Mouse (Mus musculus) ovary, postnatal 14 days (tissue): ENCODE data around the gene Tmem178.
"Not testable (repeated sequence)": the region's sequence is repeated elsewhere in the genome, so short reads cannot be mapped to it uniquely, and the experiment has no call there.

ENCODE experiments used
- DNase-seq: peaks from one replicate; pipeline ENCODE4 v3.0.0; 2022; ENCODE audit warnings: low spot score

Gene Tmem178

DNA sequence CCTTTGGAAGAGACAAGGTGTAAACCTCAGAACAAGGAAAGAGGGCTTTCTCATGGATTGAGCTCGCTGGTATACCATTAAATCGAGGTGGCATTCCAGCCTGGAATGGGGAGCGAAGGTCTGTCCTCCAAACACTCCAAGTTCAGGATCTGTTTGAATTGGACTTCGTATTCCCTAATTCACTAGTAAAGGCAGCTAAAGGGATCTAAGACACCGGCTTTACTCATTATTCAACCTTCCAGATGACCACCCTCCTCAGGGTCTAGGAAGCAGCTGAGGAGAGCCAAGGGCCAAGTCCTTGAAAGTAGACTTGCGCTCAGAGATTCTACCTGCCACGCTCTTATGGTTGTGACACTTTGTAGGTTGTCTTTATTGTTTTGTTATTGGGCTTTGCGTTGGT is 1.1 kb downstream of the Tmem178 start:
- DNase-seq, result not testable (repeated sequence)

DNA sequence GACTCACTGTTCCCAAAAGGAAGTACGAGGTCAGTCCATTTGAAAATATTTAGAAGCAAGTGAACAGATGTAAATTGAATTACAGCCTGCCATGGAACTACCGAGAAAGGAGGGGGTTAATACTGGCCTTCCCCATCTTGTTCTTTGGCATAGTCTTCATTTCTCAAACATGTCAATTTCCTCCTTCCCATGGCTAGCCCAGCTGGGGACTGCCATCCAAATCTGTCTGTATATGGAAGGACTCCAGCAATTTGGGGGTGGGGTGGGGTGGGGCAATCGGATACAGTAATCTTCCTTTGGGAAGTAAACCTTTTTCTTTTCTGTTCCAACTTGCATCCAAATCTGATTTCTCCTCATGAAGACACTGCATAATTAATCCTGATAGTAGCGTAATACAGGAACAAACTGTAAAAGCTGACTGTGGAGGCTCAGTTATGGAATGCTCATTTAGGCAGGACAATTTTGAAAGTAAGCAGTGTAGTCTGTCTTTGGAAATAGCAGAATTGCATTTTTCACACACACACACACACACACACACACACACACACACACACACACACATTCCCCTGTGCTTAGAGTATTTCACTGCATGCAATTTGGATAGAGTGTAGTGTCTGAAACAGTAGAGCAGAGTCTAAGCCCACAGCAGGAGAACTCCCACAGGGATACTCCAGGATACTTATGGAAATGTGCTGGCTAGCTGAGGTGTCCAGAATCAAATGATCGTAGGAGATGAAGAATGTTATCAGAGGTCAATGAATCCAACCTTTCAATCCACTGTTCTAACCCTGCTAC is 1.9 kb downstream of the Tmem178 start:
- DNase-seq, result no peak

DNA sequence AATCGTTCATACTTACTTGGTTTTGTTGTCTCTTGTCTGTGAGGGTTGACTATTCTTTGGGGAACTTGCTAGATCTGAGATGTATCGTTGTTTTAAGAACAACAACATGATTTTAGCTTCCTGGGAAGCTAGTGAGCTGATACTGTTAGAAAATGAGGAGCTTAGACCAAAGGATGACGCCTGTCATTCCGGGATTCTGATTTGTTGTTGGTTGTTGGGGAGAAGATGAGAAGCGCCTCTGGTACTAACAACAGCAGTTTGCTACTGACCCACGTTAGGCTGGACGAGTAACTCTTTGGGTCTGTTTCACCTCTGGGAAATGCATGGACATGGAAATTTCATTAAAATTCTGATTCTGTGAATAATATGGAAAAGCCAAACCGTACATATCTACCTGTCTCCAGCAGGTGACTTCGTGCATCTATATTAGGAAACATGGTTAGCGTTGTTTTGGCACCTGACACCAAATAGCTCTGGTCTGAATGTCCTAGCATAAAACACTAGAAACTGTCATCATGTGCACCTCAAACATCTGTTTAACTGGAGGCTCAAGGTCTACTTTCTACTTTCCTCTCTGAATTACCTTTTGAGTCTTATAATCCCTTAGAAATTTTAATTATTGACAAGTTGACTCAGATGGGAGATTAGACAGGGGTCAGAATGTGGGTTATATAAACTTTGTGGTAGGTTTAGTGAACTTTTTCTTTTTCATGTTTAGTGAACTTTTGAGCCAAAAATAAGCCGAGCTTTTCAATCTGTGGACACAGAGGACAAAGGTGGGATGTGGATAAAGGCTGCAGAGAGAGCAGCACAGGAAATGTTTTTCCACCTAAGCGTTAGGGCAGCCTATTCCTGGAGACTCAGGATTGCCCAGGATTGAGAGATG is 2.9 kb downstream of the Tmem178 start:
- DNase-seq, result no peak

DNA sequence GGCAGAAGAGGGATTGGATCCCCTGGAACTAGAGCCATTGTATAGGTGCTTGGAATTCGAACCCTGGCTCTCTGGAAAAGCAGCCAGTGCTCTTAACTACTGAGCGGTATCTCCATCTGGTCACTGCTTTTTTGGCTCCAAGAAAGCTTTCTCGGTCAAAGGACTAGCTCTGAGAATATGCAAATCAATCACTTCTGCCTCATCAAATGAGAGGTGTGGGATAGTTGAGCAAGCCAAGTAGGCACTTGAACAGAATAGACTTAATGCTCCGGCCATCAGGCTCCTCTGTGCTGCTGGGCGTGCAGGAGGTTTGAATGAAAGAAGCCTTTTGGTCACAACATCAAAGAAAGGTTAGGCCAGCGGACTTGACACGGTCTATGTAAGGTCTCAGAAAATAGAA is 5.0 kb downstream of the Tmem178 start:
- no peak for DNase-seq

DNA sequence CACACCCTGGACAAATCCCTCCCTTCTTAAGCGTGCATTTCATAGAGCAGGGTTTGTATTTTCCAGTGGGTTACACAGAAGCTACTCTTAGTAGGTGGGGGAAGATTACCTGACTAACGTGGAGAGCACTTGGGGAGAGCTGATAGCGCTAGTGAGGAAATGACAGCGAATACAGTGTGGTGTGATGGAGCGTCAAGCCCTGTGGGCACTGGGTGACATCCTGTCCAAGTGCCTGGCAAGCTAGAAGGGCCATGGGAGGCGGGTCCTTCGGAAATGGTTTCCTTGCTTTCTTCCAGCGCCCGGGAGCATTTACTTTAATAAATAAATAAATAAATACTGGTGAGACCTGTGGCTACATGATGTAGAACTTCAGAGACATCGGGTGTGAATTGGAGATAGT is 5.5 kb downstream of the Tmem178 start:
- no peak for DNase-seq

DNA sequence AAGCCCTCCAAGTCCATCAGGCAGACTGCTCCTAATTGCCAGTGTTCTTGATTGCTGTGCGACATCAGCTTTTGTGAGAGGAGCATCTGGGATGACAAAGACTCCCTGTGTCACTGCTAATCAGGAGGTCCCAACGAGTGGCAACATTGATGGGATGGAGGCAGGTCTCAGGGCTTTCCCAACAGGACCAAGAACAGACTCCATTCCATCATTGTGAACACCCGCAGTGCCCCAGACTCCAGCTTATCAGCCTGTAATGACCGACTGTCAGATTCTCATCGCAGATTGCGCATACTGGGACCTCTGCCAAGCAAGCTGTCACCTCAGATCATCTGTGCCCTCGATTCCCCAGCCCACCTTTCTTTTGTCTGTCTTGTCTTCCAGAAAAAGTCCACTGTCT is 7.9 kb downstream of the Tmem178 start:
- no peak for DNase-seq

DNA sequence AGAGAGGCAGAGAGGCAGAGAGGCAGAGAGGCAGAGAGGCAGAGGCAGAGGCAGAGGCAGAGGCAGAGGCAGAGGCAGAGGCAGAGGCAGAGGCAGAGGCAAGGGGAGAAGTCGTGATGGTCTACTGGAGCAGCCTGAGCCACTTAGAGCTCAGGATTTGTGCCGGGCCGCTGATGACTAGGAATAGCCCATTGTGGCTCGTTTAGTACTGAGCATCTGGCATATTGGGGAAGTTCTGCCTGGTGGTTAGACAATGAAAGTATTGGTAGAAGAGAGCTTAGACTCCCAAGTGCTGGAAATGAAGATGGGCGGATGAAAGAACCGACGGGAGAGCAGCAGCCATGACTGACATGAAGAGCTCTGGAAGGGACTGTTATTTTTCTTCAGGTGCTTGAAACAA is 11.0 kb downstream of the Tmem178 start:
- DNase-seq, result no peak

DNA sequence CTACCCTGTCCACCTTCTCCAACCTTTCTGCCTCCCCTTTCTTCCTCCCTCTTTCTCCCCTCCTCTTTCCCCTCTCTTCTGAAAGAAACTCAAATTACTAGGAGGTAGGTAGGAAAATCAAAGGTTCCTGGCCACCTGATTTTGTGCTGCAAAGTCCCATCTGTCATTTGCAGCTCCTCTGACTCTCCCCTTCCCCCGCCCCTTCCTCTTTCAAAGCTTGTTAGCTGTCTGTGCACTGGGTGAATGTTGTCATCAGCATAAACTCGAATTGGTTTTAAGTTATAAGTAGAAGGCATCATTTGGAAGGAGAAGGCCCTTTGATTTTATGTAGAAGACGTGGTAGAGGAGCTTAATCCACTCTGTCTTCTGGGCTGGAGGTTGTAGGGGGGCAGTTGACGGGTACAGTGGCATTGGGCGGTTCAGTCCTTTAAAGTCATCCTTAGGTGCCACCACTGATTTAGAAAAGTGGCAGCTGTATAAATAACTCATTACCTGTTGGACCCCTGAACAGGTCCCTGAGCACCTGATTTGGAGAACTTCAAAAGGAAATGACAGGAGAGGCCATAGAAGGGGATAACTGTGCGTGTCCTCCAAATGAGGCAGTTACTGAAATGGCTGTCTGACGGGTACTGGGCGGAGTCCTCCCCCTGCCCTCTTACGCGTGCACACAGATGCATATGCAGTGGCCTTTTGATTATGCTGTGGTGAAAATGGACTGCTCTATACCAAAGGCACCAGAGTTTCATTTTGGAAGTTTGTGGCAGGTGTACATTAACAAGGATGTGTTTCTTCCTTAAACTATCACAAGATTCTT is 11.8 kb downstream of the Tmem178 start:
- DNase-seq, result no peak

DNA sequence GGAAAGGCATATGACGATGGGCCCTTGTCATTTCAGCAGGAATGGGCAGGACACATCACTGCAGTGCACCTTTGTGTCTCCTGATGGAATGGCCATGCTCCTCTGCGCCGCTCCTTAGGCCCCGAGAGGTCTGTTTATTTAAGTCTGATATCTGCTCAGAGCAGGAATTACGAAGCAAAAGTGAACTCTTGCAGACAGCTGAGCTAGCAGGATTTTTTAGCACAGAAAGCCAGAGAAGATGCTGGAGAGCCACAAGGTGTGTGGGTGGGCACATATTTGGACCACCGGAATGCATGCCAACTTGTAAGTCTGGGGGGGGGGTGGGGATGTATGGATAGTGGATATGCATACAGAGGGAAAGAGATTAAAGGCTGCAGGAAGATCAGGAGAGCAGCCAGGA is 13.9 kb downstream of the Tmem178 start:
- no peak for DNase-seq

DNA sequence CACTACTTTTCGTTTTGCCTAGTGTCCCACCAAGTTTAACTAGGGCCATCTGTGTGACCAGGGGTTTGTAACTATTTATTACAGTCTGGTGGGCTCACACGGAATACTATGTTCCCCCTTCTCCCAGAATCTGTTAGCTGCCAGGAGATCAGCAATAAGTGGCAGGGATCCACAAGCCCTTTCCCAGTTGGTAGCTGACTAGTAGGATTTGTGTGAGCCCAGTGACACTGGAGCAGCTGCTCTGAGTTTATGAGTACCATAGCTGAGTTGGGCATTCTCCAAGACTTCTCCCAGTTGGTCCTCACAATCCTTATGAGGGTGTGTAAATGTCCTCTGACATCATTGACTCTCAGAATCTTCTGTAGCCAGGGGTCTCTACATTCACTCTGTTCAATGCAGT is 15.4 kb downstream of the Tmem178 start:
- no peak for DNase-seq

DNA sequence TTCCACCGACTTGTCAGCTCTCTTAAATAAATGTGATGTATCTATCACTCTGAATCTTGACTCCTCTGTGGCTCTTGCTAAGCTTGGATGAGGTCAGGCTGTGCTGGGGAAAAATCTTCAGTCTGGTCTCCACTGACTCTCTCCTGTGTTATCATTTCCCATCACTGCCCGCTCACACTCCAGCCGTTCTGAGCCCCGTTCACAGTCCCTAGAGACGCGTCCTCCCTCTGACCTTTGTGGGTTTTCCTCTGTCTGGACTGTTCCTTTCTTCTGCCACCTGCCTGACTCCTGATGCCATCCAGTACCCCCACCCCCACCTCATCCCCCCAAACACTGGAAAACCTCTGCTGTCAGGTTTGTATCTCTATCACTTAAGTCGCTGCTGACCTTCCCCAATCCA is 23.0 kb downstream of the Tmem178 start:
- no peak for DNase-seq

DNA sequence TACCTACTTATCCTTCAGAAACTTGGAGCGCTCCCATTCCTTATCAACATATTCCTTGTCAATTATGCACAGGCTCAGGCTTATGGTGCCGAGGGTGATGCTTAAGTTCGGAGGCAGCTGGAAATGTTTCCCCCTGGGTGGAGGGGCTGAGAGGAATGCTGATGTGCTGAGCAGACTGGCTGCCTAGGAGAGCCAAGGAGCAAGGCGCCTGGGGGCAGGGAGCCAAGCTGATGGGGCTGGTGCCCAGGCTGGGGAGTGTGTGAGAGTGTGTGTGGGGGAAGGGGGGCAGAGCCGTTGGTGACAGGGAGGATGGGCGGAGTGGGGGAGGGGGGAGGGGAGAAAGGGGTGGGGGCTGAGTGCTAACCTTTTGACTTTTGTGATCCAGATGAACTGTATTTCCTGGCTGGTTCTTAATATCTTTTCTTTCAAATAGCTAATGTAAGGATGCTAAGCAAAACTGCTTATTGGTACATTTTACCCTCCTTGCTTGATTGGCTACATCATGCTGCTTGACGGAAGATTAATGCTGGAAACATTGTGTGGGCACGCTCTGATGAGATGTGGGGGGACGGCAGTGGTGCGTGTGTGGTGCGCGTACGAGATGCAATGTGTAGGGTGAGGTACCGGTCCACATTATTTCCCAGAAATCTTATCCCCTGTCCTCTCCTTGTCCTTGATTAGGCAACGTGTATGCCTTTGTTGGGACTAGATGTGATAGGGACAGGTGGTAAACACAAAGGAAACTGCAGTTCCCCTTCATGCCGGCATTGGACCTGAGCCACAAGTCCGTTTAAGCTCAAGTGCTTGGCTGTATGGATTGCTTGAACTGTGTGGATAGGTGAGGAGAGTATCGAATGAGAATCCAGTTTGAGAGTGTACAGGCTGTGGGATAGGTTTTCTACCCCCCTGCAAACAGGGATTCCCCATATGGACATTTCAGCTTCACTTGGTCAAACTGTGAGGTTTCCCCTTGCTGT is 25.5 kb downstream of the Tmem178 start:
- peak; percentile 42 for DNase-seq

DNA sequence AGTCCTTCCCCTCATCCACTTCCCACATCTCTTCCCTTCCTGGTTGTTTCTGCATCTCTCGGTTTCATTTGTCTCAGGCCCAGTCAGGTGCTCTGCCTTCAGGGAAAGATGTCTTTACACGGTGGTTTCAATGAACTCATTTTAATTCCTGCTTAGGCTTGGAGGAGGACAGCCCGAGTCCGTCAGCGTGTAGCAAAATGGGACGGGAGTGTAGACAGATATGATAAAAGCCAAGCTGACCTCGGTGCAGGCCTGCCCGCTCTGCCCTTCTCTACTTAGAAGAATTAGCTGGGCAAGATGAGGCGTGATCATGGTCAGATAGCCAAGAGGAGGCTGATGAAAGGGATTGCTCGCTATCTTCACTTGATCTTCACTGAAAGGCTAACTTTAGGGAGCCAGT is 26.3 kb downstream of the Tmem178 start:
- DNase-seq, result no peak

DNA sequence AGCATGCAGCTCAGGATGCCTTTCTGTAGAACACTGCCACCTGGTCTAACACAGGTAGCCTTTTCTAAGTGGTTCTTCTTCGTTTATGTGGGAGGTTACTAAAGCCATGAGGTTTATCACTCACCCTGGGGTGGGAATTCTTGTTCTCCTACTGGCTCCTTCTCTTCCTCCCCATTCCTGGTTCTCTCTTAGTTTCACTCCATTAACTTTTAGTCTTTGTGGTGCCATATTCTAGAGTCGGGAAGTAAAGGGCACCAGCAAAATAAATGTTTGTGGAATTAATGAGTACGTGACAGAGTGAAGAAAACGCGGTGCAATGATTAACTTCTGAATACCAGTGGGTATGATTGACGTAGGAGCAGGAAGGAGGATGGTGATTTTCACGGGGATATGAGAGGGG is 28.5 kb downstream of the Tmem178 start:
- DNase-seq, result no peak

DNA sequence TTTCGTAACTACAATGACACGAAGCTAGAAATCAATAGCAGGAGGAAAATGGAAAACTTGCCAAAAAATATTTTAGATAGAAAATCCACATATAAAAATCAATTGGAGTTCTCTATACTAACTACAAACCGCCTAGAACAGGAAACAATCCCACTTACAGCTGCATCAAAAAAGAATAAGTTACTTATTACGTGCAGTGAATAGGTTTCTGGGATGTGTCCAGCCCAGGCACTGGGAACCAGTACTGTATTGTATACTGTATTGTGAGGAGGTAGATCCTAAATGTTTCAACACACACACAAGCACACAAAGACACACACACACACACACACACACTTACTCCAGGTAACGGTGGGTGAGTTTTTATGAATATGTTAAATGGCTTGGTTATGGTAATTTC is 32.8 kb downstream of the Tmem178 start:
- no peak for DNase-seq

DNA sequence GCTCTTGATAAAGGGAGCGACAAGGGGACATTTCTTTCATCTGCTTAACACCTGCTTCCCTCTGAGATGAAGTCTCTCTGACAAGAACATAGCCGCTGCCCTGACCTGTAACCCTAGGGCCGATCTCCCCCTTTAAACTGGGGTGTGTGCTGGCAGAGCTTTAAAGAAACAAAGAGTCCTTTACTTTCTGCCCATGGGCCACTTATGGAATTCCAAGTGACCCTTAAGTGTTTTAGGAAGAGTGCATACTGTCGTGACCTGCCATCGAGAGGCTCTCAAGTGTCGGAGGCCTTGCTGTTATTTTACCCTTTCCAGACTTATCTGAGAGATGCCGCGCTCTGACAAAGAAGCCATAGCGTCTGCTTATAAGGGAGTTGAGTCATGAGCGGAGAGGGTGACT is 35.7 kb downstream of the Tmem178 start:
- DNase-seq, result no peak

DNA sequence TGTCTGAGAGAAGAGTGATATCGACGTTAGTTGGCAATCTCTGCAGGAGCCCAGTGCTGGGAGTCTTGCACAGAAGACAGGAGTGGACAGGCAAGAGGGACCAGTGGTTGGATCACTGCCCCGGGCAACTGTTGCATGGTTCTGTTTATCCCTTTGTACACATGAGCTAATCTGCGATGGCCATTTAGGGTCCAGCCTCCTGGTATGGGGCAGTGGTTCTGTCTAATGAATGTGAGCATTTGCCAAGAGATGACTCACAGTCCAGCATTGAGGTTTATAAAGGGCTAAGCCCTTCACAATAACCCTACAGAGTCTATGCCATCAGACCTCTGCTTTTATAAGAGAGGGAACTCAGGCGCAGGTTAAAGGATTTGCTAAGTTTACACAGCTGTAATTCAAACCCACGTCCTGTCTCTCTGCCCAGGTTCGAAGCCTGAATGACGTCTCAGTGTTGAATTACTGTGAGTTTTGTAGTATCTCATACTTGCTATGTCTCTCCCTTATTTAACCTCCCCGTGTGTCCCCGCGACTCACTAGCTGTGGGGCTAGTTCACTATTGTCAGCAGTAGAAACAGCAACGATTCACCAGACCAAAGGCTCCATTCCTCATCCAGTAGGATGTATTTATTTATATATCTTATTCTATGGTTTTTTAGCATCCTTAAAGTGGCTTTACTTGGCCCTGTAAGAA is 37.4 kb downstream of the Tmem178 start:
- DNase-seq, result no peak

DNA sequence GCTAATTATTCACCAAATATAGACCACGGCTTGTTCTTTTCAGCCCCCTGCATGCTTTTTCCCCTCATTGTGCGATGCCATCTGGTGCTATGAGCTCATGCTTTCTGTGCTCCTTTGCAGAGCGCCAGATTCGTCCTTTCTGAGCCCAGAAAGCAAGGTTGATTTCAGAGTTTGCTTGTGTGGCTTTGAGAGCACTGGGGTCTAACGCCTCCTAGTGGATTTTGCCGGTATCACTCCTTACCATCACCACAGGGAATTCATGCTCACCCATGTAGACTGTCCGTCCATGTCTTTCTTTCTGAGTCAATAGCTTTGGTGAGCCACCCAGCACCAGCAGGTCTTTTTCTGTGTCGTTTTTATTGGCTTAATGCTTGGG is 38.0 kb downstream of the Tmem178 start:
- DNase-seq, result peak; percentile 80

DNA sequence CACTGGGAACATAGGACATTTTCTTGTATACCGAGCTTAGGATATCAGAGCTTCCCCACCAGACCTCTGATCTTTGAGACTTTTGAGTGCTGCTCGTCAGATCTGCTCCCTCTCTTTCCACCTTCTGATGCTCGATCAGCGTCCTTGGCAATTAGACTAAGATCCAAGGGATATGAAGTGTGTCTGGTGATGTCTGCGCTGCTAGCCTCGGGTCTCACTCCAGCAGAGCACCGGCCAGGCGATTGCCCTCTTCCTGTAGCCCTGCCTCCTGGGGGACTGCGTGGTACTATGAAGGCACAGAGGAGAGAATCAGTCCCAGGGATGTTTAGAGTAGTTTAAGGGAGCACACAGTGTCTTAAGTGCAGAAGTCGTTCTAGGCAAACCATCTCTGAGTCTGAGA is 38.5 kb downstream of the Tmem178 start:
- no peak for DNase-seq

DNA sequence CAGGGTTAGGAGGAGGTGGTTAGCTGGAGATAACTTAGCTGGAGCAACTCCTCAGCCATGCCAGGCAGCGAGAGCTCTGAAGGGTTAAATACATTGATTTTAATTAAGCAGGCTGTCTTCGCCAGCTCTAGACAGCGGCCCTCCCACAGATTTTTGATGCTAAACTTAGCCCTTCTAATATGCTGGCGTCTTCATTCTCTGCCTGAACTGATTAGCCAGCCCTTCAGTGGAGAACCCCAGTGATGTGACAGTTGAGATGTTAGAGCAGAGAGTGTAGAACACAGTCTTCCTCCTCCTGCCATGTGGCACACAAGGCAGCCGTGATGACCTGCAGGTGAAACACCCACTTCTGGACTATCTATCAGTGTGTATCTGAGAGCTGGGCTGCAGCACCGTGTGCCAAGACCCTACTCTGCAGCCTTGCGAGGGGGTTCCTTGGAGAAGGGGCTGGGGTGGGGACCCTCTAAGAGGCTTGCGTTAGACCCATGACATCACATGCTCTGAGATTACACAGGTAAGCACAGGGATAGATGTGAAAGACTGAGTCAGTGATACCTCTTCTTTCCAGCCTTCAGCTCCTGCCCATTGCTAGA is 47.2 kb downstream of the Tmem178 start:
- DNase-seq, result no peak
